ENCODE assay signal across 9 mouse cellular contexts in the genomic region with DNA sequence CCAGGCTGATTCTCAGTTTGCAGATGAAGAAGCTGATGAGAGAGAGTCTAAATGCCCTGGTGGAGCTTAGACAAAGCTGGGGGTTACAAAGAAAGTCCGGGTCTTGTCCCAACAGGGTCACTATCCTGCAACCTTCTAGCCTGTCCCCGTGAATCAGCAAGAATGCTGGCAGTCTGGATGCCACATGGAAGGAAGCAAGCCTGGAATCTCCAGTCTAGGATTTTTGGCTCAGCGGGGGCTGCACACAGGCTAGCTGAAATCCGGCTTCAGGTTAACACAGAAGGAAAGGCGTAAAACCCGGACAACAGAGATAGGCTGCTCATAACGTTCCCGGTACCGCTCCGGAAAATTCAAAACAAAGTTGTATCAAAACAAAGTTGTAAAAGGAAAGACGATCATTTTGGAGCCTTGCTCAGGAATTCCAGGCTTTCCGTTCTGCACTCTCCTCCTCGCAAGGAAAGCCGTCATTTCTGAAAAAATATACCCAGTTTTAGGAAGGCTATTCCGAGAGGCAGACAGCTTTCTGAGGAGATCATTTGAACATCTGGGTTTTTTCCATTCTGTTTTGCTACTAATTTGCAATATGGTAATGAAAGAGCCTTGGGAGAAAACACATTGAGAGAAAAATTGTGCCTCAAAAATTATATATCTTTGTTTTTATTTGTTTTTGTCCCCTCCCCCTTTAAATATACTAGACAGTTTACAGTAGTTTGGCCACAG.
DNase-seq lines count a peak whose midpoint lies in the region; ATAC-seq and TF ChIP-seq lines count a peak whose summit lies in the region.
"Had no signal": no experiment of that assay in that cellular context is flagged by ENCODE, and none has a peak within 500 bp of the region (broad histone marks: within the 10 kb centered on the region; RNA-seq: fewer than 3 reads in every experiment).

No protein-coding gene starts in this region.

- no peaks in the 10 kb centered on the region for H3K36me3 ChIP-seq in embryonic facial prominence, embryonic 11.5 days (replicated peaks; ENCODE audit: control insufficient read depth, insufficient read depth, low read depth, low read length)
- no peaks in the 10 kb centered on the region for H3K36me3 ChIP-seq in heart, embryonic 16.5 days (ENCODE audit: control insufficient read depth, insufficient read depth)
- no peaks in the 10 kb centered on the region for H3K36me3 ChIP-seq in small intestine, adult 2 months (ENCODE audit: control insufficient read depth, insufficient read depth, low read length)
- H3K36me3 ChIP-seq: neural tube, embryonic 12.5 days had no signal

- TF ChIP-seq CTCF in small intestine, adult 2 months (IDR thresholded peaks at IDR 0.05; ENCODE audit: extremely low read depth, insufficient read length, insufficient replicate concordance, low read depth, low read length): no peak
- no peak for TF ChIP-seq CTCF in cerebellum, adult 2 months (IDR thresholded peaks at IDR 0.05; ENCODE audit: borderline replicate concordance, insufficient read depth, low read depth, low read length)

- peak overlapping the region; percentile 26 for H3K9ac ChIP-seq in embryonic facial prominence, embryonic 11.5 days (replicated peaks; ENCODE audit: low read length)
- peak overlapping the region; percentile 64 for H3K9ac ChIP-seq in heart, embryonic 16.5 days (ENCODE audit: low read length)
- H3K9ac ChIP-seq: neural tube, embryonic 12.5 days had no signal

- H3K27me3 ChIP-seq in embryonic facial prominence, embryonic 11.5 days (ENCODE audit: control insufficient read depth, insufficient read depth, low read length): no peaks in the 10 kb centered on the region
- no peaks in the 10 kb centered on the region for H3K27me3 ChIP-seq in heart, embryonic 16.5 days (ENCODE audit: control insufficient read depth, insufficient read depth, low read length)
- no peaks in the 10 kb centered on the region for H3K27me3 ChIP-seq in small intestine, adult 2 months (ENCODE audit: control insufficient read depth, insufficient read depth, low read length)
- no peaks in the 10 kb centered on the region for H3K27me3 ChIP-seq in cerebellum, adult 2 months (ENCODE audit: control insufficient read depth, insufficient read depth, low read length)
- H3K27me3 ChIP-seq: neural tube, embryonic 12.5 days had no signal

- no peaks in the 10 kb centered on the region for H3K9me3 ChIP-seq in embryonic facial prominence, embryonic 11.5 days (replicated peaks; ENCODE audit: control insufficient read depth, low read length)
- no peaks in the 10 kb centered on the region for H3K9me3 ChIP-seq in heart, embryonic 16.5 days (replicated peaks; ENCODE audit: control insufficient read depth, low read length)
- H3K9me3 ChIP-seq: neural tube, embryonic 12.5 days had no signal

- H3K27ac ChIP-seq in embryonic facial prominence, embryonic 11.5 days (replicated peaks; ENCODE audit: low read depth, low read length): peak overlapping the region; percentile 23; the same call in 1 of the 2 replicates
- peak overlapping the region; percentile 71 for H3K27ac ChIP-seq in heart, embryonic 16.5 days (ENCODE audit: low read length)
- H3K27ac ChIP-seq in small intestine, adult 2 months (ENCODE audit: insufficient read depth, low read depth, low read length): peak overlapping the region; percentile 7; the same call in 1 of the 2 replicates
- H3K27ac ChIP-seq in cerebellum, adult 2 months (ENCODE audit: insufficient read depth, low read length): no peak overlapping the region
- H3K27ac ChIP-seq: neural tube, embryonic 12.5 days had no signal

- DNase-seq in right cerebral cortex, postnatal 25 days: peak; percentile 10
- DNase-seq in right cerebral cortex, postnatal 36 days (ENCODE audit: low spot score in 2 of 2): no peak
- peak; percentile 70 for DNase-seq in embryonic facial prominence, embryonic 11.5 days (ENCODE audit: low spot score)
- peak; percentile 53 to 67 for DNase-seq in kidney, postnatal 4 days
- no peak for DNase-seq in cerebellum, adult 2 months

- peak overlapping the region; percentile 2 for H3K4me2 ChIP-seq in embryonic facial prominence, embryonic 11.5 days (ENCODE audit: low read depth, low read length)
- peak overlapping the region; percentile 64 for H3K4me2 ChIP-seq in heart, embryonic 16.5 days (ENCODE audit: low read depth, low read length)
- H3K4me2 ChIP-seq: neural tube, embryonic 12.5 days had no signal

- WGBS in embryonic facial prominence, embryonic 11.5 days: 24% methylated on average over 15 of the region's 15 CpGs
- 25% methylated on average over 15 of the region's 15 CpGs for WGBS in heart, embryonic 16.5 days
- WGBS in small intestine, adult 2 months: 38% methylated on average over 15 of the region's 15 CpGs
- WGBS in cerebellum, adult 2 months: 58% methylated on average over 15 of the region's 15 CpGs

- H3K4me3 ChIP-seq in embryonic facial prominence, embryonic 11.5 days (ENCODE audit: low read depth, low read length): peak overlapping the region; percentile 3; the same call in 1 of the 2 replicates
- H3K4me3 ChIP-seq in heart, embryonic 16.5 days (ENCODE audit: low read length): peak overlapping the region; percentile 41
- H3K4me3 ChIP-seq in small intestine, adult 2 months (ENCODE audit: low read depth, low read length): peak overlapping the region; percentile 2; the same call in 1 of the 2 replicates
- H3K4me3 ChIP-seq in cerebellum, adult 2 months (replicated peaks; ENCODE audit: insufficient read depth, low read depth, low read length): no peak overlapping the region
- H3K4me3 ChIP-seq: neural tube, embryonic 12.5 days had no signal

- H3K4me1 ChIP-seq in embryonic facial prominence, embryonic 11.5 days (ENCODE audit: control insufficient read depth, insufficient read depth, low read length): no peaks in the 10 kb centered on the region
- H3K4me1 ChIP-seq in heart, embryonic 16.5 days (ENCODE audit: control insufficient read depth, insufficient read depth, low read length): peaks cover 11% of the 10 kb centered on the region
- no peaks in the 10 kb centered on the region for H3K4me1 ChIP-seq in small intestine, adult 2 months (ENCODE audit: control insufficient read depth, insufficient read depth, insufficient read length, low read length)
- no peaks in the 10 kb centered on the region for H3K4me1 ChIP-seq in cerebellum, adult 2 months (ENCODE audit: control insufficient read depth, insufficient read depth, low read length)
- H3K4me1 ChIP-seq: neural tube, embryonic 12.5 days had no signal

- no peak for ATAC-seq in embryonic facial prominence, embryonic 11.5 days (replicated peaks; ENCODE audit: insufficient number of reproducible peaks, low FRiP score, low TSS enrichment, low read depth)
- ATAC-seq in heart, embryonic 16.5 days (replicated peaks; ENCODE audit: extremely low read depth, insufficient read depth, low FRiP score): peak; percentile 67
- ATAC-seq in erythroblast, adult 5-6 weeks (replicated peaks; ENCODE audit: low FRiP score, poor library complexity, severe bottlenecking): no peak

- TF ChIP-seq POLR2A in small intestine, adult 2 months (IDR thresholded peaks at IDR 0.05; ENCODE audit: low read depth, low read length): no peak
- TF ChIP-seq POLR2A in cerebellum, adult 2 months (IDR thresholded peaks at IDR 0.05; ENCODE audit: borderline replicate concordance, insufficient read depth, low read length): no peak

Comparison
In these comparisons a context has a peak if more than half of its experiments do, and no peak if none do; other contexts are left out.
1. DNase-seq: peak in right cerebral cortex, postnatal 25 days (single experiment), embryonic facial prominence, embryonic 11.5 days (single experiment) and kidney, postnatal 4 days (2 of 2); none in right cerebral cortex, postnatal 36 days (0 of 2) and cerebellum, adult 2 months (0 of 2).